Mouse (Mus musculus): Measurements from ENCODE around the gene Nfxl1.

- TF ChIP-seq CTCF (conservative IDR thresholded peaks at IDR 0.05 in 1 of 2, IDR thresholded peaks at IDR 0.05 in 1 of 2; ENCODE audit: low read depth in 2 of 2, low read length in 2 of 2) (no peak), NRF1 (IDR thresholded peaks at IDR 0.05; ENCODE audit: low read depth, low read length) (no peak), HCFC1 (IDR thresholded peaks at IDR 0.05; ENCODE audit: low read depth, low read length) (no peak), TCF12 (IDR thresholded peaks at IDR 0.05; ENCODE audit: low read depth, low read length) (no peak), POLR2A (IDR thresholded peaks at IDR 0.05; ENCODE audit: low read depth, low read length) (no peak), ZNF384 (IDR thresholded peaks at IDR 0.05; ENCODE audit: low read depth, low read length) (no peak)
Observed at GRCm38 (mm10) chr5:72472317-72473009, 87.0 kb downstream of the Nfxl1 start.
